Mouse (Mus musculus): ENCODE measurements around the gene Pappa.

Gene Pappa

GRCm38 (mm10) chr4:65267066-65267465 lies 143.1 kb downstream of the Pappa start:
- in situ Hi-C loops (cut with MboI; ENCODE audit: low sequenced_read_pairs) = no loop called here

DNA sequence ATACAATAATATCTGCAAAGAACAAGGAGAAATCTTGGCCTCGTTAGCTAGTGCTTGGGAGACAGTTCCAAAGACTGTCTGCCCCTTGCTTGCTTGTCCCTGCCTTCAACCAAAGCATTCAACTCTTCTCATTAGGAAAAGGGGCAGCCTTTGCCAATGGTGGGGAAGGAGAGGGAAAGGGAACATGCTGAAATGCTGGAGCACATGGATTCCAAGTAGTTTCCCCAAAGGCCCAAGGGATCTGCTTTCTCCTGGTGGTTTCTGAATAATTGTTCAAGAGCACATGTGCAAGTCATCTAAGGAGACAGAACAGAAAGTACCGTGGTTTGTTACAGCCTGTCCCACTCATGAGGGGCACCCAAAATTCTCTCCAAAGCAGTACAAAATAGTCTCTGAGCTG lies 146.0 kb downstream of the Pappa start:
- in situ Hi-C loops (cut with MboI; ENCODE audit: low sequenced_read_pairs) = no loop called here

DNA sequence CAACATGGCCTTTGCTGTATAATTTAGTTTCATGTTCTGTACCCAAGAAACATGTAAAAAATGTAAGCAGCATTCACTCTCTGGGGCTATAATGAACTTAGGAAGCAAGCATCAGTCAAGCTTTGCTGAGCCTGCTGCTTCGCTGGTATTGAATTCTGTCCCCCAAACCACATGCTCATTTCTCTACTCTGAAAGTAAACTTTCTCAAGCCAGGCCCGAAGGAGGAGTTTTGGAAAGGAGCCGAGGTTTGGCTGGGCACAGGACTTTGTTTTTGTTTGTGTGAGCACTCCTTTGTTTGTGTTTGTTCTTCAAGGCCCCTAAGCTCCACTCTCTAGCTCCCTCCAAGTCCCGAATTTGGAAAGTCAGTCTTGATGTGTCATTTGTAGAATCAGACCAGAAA lies 148.3 kb downstream of the Pappa start:
- in situ Hi-C loops (cut with MboI; ENCODE audit: low sequenced_read_pairs) = no loop called here

DNA sequence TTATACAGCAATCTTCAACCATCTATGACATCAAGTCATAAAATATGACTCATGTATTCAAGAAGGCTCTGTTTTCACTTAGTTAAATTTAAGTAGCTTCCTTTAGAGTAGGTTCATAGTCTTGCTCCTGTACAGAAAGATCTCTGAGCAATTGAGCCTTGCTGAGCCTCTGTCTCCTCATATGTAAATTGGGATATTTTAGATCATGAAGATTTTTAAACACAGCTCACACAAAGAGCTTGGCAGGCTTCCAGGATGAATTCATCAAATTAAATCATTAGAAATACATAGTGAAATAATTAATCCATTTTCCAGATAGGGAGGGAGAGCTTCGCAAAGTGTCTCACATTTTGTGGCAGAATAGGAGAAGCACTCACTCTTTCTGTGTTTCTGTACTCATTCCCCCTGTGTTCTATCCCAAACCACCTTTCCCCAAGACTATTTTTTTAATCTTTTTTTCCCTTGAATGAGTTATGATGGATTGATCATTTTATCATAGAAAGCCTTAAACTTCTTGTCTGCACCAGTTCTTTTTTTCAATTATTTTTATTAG lies 149.4 kb downstream of the Pappa start:
- in situ Hi-C loops (cut with MboI; ENCODE audit: low sequenced_read_pairs) = no loop called here

DNA sequence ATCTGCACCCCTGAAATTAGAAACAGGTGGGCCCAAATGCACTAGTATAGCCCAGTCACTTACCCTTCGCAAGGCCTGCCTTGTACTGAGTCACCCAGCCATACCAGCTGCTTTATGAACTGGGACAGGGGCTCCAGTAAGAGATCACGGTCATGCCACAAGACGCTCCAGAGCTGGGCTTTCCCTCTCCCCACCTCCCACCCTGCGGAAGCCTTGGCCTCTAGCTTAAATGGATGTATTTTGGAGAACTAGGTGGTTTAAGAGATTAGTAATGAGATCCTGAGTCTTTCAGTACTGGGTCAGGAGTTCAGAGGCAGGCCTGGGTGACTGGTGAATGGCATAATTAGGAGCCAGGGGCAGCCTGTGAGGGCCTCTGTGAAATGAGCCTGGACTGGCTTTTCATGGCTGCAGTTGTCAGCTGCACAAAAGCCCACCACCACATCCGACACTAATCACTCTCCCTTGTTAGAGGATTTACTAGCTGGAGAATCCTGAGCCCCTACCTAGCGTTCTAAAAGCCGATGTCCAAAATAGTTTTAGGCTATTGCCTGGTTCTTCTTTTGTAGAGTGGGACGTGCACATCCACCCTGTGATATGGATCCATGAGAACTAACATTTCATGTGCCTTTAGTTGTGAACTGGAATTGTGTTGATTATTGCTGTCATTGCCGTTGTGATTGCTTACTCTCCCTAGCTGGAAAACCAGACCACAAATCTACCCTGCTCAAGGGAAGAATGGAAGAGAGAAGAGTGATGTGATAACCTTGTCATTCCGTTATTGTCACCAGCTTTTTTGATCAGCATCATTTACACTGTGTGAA lies 154.7 kb downstream of the Pappa start:
- in situ Hi-C loops (cut with MboI; ENCODE audit: low sequenced_read_pairs) = no loop called here

- in situ Hi-C loops (cut with MboI; ENCODE audit: low sequenced_read_pairs) = no loop called here
Measured at GRCm38 (mm10) chr4:65279272-65279653, 155.3 kb downstream of the Pappa start.

DNA sequence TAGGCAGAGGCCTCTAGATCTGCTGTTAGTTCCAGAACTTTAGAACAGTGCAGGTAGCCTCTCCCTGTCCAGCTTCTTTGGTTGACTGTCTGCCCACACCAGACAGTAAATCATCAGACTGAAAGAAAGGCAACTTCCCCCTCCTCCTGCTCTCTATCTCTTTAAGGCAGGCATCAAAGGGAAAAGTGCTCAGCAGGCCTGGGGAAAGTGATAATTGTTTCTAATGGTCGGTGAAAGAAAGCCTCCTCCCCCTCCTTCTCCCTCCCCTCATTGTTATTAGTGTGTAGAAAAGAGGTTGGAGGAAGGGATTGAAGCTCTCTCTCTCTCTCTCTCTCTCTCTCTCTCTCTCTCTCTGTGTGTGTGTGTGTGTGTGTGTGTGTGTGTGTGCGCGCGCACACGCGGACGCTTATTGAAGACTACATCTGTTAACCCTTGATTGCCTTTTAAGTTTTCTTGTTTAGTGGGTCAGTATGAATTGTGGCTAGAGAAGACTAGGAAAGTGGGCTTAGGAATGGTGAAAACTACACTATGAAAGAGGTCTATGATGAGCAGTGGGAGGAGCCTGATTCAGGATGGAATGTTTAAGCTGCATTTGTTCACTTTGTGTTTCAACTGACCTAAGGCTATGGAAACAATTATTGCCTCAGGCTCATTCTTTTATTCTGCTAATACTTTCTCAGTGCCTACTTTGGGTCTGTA lies 156.2 kb downstream of the Pappa start:
- in situ Hi-C loops (cut with MboI; ENCODE audit: low sequenced_read_pairs) = no loop called here

DNA sequence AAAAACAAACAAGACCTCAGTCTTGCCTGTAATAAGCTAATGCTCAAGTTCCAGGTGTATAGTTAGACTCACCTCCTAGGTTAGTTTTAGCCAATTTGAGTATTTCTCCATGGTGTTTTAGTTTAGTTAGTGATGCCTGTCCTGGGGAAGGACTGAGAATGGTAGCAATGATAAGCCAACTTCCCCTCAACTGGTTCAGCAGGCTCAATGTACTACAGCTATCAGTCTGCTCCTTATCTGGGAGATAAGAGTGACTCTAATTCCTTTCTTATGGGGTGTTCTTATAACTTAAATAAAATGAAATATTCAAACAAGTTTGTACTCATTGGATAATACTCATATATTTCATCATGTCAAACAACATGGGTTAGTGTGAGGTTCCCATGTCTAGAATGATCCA lies 156.9 kb downstream of the Pappa start:
- in situ Hi-C loops (cut with MboI; ENCODE audit: low sequenced_read_pairs) = no loop called here

DNA sequence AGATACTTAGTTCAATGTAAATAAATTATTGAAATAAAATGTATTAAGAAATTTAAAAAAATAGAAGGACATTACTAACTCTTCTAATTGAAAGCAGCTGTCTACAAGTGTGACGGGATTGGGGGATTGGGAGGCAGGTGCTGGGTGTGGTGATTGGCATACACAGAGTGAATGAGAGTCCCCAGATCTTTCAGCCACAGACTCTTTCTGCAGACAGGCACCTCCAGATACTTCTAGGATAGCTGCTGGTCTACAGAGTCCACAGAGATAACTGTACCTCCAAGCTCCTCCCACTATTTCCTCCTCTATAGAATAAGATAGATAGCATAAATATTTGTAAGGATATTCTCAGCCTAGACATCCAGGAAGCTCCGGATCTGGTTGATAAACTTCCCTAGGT lies 159.6 kb downstream of the Pappa start:
- in situ Hi-C loops (cut with MboI; ENCODE audit: low sequenced_read_pairs) = no loop called here

DNA sequence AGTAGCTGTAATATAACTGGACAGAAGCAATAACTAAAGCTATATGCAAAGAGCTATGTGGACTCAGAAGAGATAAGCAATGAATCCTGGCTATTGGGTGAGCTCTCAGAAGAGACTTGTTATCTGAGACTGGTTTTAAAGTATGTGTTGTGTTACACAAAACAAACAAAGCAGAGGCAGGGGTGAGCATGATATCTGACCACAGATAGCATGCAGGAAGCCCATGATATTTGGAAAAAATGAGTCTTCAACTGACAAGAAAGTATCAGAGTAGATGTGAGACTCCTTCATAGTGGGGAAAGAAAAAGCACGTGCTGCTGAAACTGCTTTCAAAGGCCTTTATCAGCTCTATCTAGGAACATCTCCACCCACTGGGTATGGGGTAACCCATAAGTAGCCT lies 161.2 kb downstream of the Pappa start:
- in situ Hi-C loops (cut with MboI; ENCODE audit: low sequenced_read_pairs) = no loop called here

DNA sequence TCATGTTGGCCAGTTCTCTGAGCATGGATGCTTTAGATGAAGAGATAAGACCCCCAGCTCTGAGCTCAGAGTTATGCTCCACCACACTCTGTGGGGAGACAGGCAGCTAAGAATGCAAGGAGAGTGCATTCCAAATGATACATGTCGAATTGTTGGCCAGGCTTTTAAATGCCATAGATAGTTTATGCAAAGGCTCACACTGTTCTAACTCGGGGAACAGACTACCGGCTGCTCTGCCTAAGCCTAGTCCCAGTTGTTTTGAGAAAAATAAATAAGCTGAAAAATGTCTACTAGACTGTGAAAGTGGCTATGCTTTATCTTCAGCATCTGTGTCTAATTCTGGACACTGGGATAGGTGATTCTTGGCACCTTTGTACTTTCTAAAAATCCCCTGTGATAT lies 165.3 kb downstream of the Pappa start:
- in situ Hi-C loops (cut with MboI; ENCODE audit: low sequenced_read_pairs) = no loop called here

GRCm38 (mm10) chr4:65295741-65296140 lies 171.8 kb downstream of the Pappa start:
- in situ Hi-C loops (cut with MboI; ENCODE audit: low sequenced_read_pairs) = no loop called here

GRCm38 (mm10) chr4:65296356-65296967 lies 172.5 kb downstream of the Pappa start:
- in situ Hi-C loops (cut with MboI; ENCODE audit: low sequenced_read_pairs) = no loop called here

GRCm38 (mm10) chr4:65296968-65297499 lies 173.1 kb downstream of the Pappa start:
- in situ Hi-C loops (cut with MboI; ENCODE audit: low sequenced_read_pairs) = no loop called here

- in situ Hi-C loops (cut with MboI; ENCODE audit: low sequenced_read_pairs) = no loop called here
Measured at GRCm38 (mm10) chr4:65298212-65299181, 174.5 kb downstream of the Pappa start.

DNA sequence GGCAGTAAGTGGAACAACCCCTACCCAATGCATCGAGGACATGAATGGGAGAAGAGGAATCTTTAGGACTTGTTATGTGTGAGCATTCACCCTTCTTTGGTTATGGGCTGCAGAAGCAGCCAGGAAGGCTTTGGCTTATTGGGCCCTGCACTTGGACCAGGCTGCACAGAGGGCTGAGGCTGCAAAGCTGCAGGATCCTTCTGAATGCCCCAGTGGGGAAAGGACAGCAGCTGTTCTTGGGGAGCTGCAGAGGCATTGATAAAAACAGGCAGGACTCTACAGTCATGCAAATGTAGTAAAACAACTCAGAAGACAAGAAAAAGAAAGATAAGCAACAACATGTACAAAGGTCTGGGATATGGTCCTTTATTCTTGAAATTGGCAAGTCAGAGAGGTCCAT lies 175.4 kb downstream of the Pappa start:
- in situ Hi-C loops (cut with MboI; ENCODE audit: low sequenced_read_pairs) = no loop called here

- in situ Hi-C loops (cut with MboI; ENCODE audit: low sequenced_read_pairs) = no loop called here
Measured at GRCm38 (mm10) chr4:65300431-65300830, 176.5 kb downstream of the Pappa start.

DNA sequence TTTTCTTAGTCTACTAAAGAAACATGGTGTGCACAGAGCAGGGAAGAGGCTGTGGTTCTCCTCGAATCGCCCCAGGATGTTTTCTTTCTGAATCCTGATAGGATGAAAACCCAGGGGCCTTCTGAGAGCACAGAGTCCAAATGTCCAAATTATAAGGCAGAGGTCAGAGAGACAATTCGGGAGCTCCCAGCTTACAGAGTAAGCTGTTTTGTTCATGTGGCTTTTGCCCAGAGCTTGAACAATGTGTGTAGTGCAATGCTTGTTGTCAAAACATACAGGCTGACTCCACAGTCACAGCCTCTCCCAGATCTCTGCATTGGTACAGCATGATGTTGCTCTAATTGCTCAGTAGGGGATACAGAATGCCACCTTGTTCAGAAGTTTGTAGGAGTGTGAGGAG lies 178.7 kb downstream of the Pappa start:
- in situ Hi-C loops (cut with MboI; ENCODE audit: low sequenced_read_pairs) = no loop called here

DNA sequence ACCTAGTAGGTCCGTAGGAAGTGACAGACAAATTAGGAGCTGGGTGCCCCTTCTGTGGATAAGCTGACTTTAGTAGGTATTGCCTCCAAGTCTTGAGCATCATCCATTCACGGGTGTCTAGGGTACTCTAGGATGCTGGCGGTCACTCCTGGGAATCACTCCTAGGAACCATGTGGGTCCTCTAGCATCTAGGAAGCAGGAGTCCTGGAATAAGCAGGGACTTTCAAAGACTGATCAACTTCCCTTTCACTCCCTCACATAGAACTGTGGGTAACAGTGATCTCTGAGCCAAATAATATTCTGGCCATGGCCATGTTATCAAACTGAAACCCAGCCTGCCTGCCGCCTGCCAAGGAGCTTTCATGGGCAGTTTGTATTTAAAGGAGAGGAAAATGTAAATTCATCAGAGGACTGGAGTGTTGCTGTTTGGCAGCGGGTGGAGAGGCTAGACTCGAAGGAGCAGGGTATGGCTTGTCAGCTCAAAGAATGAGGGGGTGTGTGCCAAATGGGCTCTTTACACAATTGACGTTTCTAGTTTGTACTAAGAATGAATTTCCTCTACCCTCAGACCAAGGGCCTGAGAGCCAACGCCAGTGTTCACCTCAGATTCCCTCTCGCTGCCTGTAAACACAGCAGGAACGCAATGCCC lies 194.0 kb downstream of the Pappa start:
- in situ Hi-C loops (cut with MboI; ENCODE audit: low sequenced_read_pairs) = no loop called here

DNA sequence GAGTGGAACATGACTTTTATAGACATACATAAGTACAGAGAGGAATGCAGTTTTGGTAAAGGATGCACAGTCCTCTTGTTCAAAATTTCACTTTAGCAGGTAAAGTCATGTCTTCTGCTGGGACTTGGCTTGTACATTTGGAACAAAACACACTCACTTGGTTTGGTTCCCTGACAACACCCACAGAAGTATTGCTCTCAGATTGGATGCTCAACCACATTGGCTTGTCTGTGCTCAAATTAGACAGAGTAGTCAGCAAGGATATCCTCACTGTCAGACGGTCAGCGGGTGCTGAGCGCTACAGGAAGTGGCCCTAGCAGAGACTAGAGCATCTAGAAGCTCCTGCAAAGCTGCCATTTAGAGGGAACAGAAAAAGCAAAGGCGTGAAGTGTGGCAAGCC lies 197.4 kb downstream of the Pappa start:
- in situ Hi-C loops (cut with MboI; ENCODE audit: low sequenced_read_pairs) = no loop called here

Data from CH12F3 (cell line).